Mouse (Mus musculus): ENCODE measurements around the gene Gatd1. TPM values are rescaled to one million over a fixed set of nuclear protein-coding genes. Genes with fewer than 3 reads are reported as not detected.

Gene Gatd1
- polyA plus RNA-seq, 1 experiment from 2014 or later, result 50.0 TPM

DNA sequence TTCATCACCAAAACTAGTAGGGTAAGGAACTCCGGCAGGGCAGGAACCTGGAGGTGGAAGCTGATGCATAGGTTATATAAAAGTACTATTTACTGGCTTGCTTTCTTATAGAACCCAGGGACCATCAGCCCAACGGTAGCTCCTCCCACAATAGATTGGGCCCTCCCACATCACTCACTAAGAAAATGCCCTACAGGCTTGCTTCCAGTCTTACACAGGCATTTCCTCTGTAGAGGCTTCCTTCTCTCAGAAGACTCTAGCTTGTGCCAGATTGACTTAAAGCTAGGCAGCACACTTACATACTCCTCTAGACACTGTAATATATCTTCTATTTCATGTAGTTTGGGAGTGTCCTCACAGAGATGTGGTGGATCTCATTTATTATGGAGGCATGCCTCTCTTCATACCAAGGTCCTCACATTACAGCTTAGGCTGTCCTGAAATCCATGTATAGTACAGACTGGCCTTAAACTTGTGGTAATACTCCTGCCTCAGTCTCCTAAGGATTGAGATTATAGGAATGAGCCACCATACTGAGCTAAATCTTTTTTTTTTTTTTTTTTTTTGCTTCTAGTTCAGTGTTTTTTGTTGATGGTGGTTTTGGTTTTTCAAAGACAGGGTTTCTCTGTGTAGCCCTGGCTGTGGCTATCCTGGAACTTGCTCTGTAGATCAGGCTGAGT, 26.0 kb downstream of the Gatd1 start:
- 46% methylated on average over 2 of the region's 2 CpGs for WGBS
- ATAC-seq (replicated peaks; ENCODE audit: low FRiP score, low read depth), result no peak

DNA sequence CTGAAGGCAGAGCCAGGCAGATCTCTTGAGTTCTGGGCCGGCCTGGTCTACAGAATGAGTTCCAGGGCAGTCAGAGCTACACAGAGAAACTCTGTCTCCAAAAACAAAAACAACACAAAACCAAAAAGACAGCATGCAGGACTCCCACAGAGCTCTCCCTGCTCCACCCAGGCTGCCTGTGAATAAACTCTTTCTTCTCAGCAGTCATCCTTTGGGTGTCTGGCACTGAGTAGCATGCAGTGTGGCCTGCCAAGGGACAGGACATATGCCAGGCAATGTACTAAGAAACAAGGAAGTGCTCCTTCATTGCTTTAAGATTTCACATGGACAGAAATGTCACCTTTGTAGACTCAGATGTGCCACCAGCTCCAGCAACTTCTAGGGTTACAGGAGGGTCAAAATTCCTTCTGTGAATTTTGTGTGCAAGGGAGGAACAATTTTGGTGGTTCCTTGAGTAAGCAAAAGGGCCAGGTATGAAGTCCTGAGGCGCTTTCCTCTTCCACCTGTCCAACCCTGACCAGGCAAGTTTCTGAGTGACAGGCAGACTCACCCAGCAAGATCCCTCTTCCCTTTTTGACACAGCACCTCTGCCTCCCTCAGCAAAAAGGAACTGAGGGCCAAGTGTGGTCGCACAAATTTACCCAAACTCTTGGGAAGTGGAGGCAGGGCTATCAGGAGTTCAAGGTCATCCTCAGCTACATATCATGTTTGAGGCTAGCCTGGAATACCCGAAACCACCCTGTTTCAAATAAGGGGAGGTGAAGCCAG, 32.7 kb downstream of the Gatd1 start:
- H3K9ac ChIP-seq (ENCODE audit: low read depth, low read length), result no peak overlapping the region
- H3K36me3 ChIP-seq (ENCODE audit: insufficient read depth, low read length), result no peaks in the 10 kb centered on the region
- no peaks in the 10 kb centered on the region for H3K4me1 ChIP-seq (replicated peaks; ENCODE audit: insufficient read depth, low read length)
- ATAC-seq (replicated peaks; ENCODE audit: low FRiP score, low read depth) (no peak), DNase-seq (ENCODE audit: low spot score) (no peak)
- no peaks in the 10 kb centered on the region for H3K9me3 ChIP-seq (replicated peaks; ENCODE audit: low read length)
- no peak for TF ChIP-seq CTCF (IDR thresholded peaks at IDR 0.05; ENCODE audit: low read depth)
- H3K27ac ChIP-seq, result no peak overlapping the region
- no peaks in the 10 kb centered on the region for H3K27me3 ChIP-seq (ENCODE audit: insufficient read depth, low read length)
- no peak overlapping the region for H3K4me3 ChIP-seq (replicated peaks; ENCODE audit: low read depth, low read length)
- WGBS, result 75% methylated on average over 4 of the region's 4 CpGs
- no peak overlapping the region for H3K4me2 ChIP-seq (ENCODE audit: low read length)

More for the DNA sequence above, 26.0 kb downstream of the Gatd1 start:
- no peaks in the 10 kb centered on the region for H3K36me3 ChIP-seq (ENCODE audit: insufficient read depth, low read length)
- no peak overlapping the region for H3K9ac ChIP-seq (ENCODE audit: low read depth, low read length)
- H3K4me1 ChIP-seq (replicated peaks; ENCODE audit: insufficient read depth, low read length), result peaks cover 4% of the 10 kb centered on the region
- H3K4me2 ChIP-seq (ENCODE audit: low read length), result no peak overlapping the region
- H3K9me3 ChIP-seq (replicated peaks; ENCODE audit: low read length), result no peaks in the 10 kb centered on the region
- no peak overlapping the region for H3K27ac ChIP-seq
- no peak overlapping the region for H3K4me3 ChIP-seq (replicated peaks; ENCODE audit: low read depth, low read length)
- H3K27me3 ChIP-seq (ENCODE audit: insufficient read depth, low read length), result no peaks in the 10 kb centered on the region
- TF ChIP-seq CTCF (IDR thresholded peaks at IDR 0.05; ENCODE audit: low read depth), result no peak
- peak; percentile 28 for DNase-seq (ENCODE audit: low spot score)

DNA sequence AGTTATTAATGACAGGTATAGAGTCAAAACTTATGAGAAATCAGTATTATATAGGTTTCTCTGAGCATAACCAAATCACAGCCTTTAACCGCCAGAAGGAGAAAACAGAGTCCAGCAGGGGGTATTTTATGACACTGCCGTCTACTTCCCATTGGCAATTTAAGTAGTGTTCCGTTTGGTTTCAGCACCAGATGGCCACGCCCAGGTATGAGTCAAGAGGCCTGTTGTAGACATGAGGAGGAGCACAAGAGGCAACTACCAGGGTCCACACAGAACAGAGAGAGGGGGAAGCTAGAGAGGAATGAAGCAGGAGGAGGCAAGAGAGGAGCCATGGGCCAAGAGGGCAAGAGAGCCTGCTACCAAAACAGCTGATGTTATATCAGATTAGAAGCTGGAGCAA, 34.4 kb downstream of the Gatd1 start:
- Histone ChIP-seq H3K27ac (no peak overlapping the region), H3K36me3 (ENCODE audit: insufficient read depth, low read length) (no peaks in the 10 kb centered on the region), H3K4me1 (replicated peaks; ENCODE audit: insufficient read depth, low read length) (no peaks in the 10 kb centered on the region), H3K27me3 (ENCODE audit: insufficient read depth, low read length) (no peaks in the 10 kb centered on the region), H3K4me2 (ENCODE audit: low read length) (no peak overlapping the region), H3K9ac (ENCODE audit: low read depth, low read length) (no peak overlapping the region), H3K9me3 (replicated peaks; ENCODE audit: low read length) (no peaks in the 10 kb centered on the region), H3K4me3 (replicated peaks; ENCODE audit: low read depth, low read length) (no peak overlapping the region)
- DNase-seq (ENCODE audit: low spot score), result no peak
- WGBS, result 33% methylated on average over 4 of the region's 4 CpGs
- ATAC-seq (replicated peaks; ENCODE audit: low FRiP score, low read depth), result no peak
- TF ChIP-seq CTCF (IDR thresholded peaks at IDR 0.05; ENCODE audit: low read depth), result no peak

DNA sequence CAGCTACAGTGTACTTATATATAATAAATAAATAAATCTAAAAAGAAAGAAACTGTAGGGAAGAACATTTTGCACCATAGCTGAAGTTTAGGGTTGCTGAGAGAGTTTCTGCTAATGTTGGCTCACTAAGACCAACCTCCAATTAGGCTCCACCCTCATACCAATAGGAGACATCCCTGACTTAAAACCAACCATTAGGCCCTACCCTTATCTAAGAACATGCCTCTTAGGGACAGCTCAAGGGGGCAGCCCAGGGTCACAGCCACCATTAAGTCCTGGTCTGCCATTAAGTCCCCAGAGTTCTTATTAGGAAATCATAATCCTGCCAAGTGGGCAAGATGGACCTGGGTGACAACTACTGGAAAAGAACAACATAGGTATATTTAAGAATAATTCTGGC, 39.5 kb downstream of the Gatd1 start:
- TF ChIP-seq CTCF (IDR thresholded peaks at IDR 0.05; ENCODE audit: low read depth), result no peak
- Histone ChIP-seq H3K4me3 (replicated peaks; ENCODE audit: low read depth, low read length) (no peak overlapping the region), H3K9me3 (replicated peaks; ENCODE audit: low read length) (no peaks in the 10 kb centered on the region), H3K4me1 (replicated peaks; ENCODE audit: insufficient read depth, low read length) (no peaks in the 10 kb centered on the region), H3K27me3 (ENCODE audit: insufficient read depth, low read length) (no peaks in the 10 kb centered on the region), H3K9ac (ENCODE audit: low read depth, low read length) (no peak overlapping the region), H3K4me2 (ENCODE audit: low read length) (no peak overlapping the region), H3K36me3 (ENCODE audit: insufficient read depth, low read length) (no peaks in the 10 kb centered on the region), H3K27ac (no peak overlapping the region)
- DNase-seq (ENCODE audit: low spot score) (no peak), ATAC-seq (replicated peaks; ENCODE audit: low FRiP score, low read depth) (no peak)

DNA sequence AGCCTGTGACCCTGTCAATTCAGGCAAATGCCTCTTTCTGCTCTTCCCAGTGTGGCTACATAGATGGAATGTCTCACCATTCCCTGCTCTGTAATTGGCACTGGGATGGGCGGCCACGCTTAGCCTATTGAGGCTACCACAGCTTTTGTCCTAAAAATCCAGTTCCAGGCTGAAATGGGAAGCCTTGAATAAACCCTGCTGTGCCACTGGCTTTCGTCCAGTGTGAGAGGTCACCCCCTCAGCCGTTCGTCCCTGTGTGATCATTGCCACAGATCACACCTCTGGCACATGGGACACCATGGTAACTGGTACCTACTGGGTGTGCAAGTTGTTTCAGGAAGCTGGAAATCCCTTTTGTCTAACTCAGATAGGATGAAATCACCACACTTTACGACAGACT, 40.3 kb downstream of the Gatd1 start:
- Histone ChIP-seq H3K4me1 (replicated peaks; ENCODE audit: insufficient read depth, low read length) (no peaks in the 10 kb centered on the region), H3K9me3 (replicated peaks; ENCODE audit: low read length) (no peaks in the 10 kb centered on the region), H3K36me3 (ENCODE audit: insufficient read depth, low read length) (no peaks in the 10 kb centered on the region), H3K27me3 (ENCODE audit: insufficient read depth, low read length) (no peaks in the 10 kb centered on the region), H3K9ac (ENCODE audit: low read depth, low read length) (no peak overlapping the region), H3K4me2 (ENCODE audit: low read length) (no peak overlapping the region), H3K4me3 (replicated peaks; ENCODE audit: low read depth, low read length) (no peak overlapping the region), H3K27ac (no peak overlapping the region)
- WGBS, result 62% methylated on average over 6 of the region's 6 CpGs
- ATAC-seq (replicated peaks; ENCODE audit: low FRiP score, low read depth), result no peak
- TF ChIP-seq CTCF (IDR thresholded peaks at IDR 0.05; ENCODE audit: low read depth), result no peak
- DNase-seq (ENCODE audit: low spot score), result no peak

DNA sequence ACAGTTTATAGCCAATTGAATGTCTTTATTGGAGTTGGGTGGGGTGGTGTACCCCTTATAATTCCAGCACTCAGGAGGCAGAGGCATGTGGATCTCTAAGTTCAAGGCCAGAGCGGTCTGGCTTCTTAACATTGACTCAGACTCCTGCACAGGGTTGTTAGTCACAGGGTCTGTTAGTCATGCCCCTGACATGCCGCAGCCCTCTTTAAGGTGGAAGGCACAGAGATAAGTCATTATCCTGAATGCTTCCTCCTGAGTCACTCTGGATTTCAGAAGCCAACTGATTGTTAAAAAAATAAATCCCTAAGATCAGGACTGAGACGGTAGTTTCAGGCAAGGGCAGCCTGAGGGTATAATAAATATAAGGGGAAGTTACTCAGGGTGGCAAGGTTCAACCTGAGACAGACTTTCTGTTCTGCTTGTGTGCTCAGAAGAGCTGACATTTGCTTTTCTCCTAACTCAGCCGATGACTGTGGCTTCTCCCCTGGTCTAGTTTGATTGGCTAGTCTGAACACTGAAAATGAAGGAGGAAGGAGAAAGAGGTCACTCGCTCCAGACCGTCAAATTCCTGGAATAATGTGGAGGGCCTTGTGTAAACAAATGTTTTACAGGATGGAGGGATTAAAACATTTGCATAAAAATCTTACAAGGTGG, 41.9 kb downstream of the Gatd1 start:
- ATAC-seq (replicated peaks; ENCODE audit: low FRiP score, low read depth), result peak; percentile 73
- no peak overlapping the region for H3K4me3 ChIP-seq (replicated peaks; ENCODE audit: low read depth, low read length)
- H3K27ac ChIP-seq, result peak overlapping the region; percentile 14; the same call in 1 of the 2 replicates
- peak; percentile 64 for DNase-seq (ENCODE audit: low spot score)
- no peak for TF ChIP-seq CTCF (IDR thresholded peaks at IDR 0.05; ENCODE audit: low read depth)
- H3K9ac ChIP-seq (ENCODE audit: low read depth, low read length), result no peak overlapping the region
- WGBS, result 34% methylated on average over 6 of the region's 6 CpGs
- H3K27me3 ChIP-seq (ENCODE audit: insufficient read depth, low read length), result no peaks in the 10 kb centered on the region
- H3K9me3 ChIP-seq (replicated peaks; ENCODE audit: low read length), result no peaks in the 10 kb centered on the region
- H3K4me1 ChIP-seq (replicated peaks; ENCODE audit: insufficient read depth, low read length), result no peaks in the 10 kb centered on the region
- no peaks in the 10 kb centered on the region for H3K36me3 ChIP-seq (ENCODE audit: insufficient read depth, low read length)
- H3K4me2 ChIP-seq (ENCODE audit: low read length), result no peak overlapping the region
